Mouse (Mus musculus) retina, postnatal 1 day (tissue): ENCODE measurements around the gene Myo9b.
"Not testable (repeated sequence)": the region's sequence is repeated elsewhere in the genome, so short reads cannot be mapped to it uniquely, and the experiment has no call there.

Experiments used
- DNase-seq: peaks from one replicate; pipeline ENCODE4 v3.0.0-alpha.2; 2012

The Myo9b gene

GRCm38 (mm10) chr8:71297439-71297838 is 24.9 kb downstream of the Myo9b start:
- DNase-seq, result no peak

- no peak for DNase-seq
Observed at GRCm38 (mm10) chr8:71299716-71300115, 27.2 kb downstream of the Myo9b start.

GRCm38 (mm10) chr8:71302788-71303187 is 30.3 kb downstream of the Myo9b start:
- DNase-seq, result no peak

GRCm38 (mm10) chr8:71303632-71304031 is 31.1 kb downstream of the Myo9b start:
- DNase-seq, result no peak

- no peak for DNase-seq
Observed at GRCm38 (mm10) chr8:71305988-71306387, 33.5 kb downstream of the Myo9b start.

GRCm38 (mm10) chr8:71307371-71307770 is 34.9 kb downstream of the Myo9b start:
- no peak for DNase-seq

- no peak for DNase-seq
Observed at GRCm38 (mm10) chr8:71307913-71308312, 35.4 kb downstream of the Myo9b start.

- no peak for DNase-seq
Observed at GRCm38 (mm10) chr8:71310446-71310845, 37.9 kb downstream of the Myo9b start.

GRCm38 (mm10) chr8:71312700-71313099 is 40.2 kb downstream of the Myo9b start:
- peak; percentile 16 for DNase-seq

- DNase-seq, result no peak
Observed at GRCm38 (mm10) chr8:71313951-71314350, 41.4 kb downstream of the Myo9b start.

GRCm38 (mm10) chr8:71315972-71316371 is 43.5 kb downstream of the Myo9b start:
- DNase-seq, result no peak

- peak; percentile 3 for DNase-seq
Observed at GRCm38 (mm10) chr8:71316486-71317031, 44.0 kb downstream of the Myo9b start.

- DNase-seq, result not testable (repeated sequence)
Observed at GRCm38 (mm10) chr8:71318610-71319009, 46.1 kb downstream of the Myo9b start.

- not testable (repeated sequence) for DNase-seq
Observed at GRCm38 (mm10) chr8:71319760-71320159, 47.2 kb downstream of the Myo9b start.

- DNase-seq, result no peak
Observed at GRCm38 (mm10) chr8:71322939-71323338, 50.4 kb downstream of the Myo9b start.

- no peak for DNase-seq
Observed at GRCm38 (mm10) chr8:71324848-71325247, 52.3 kb downstream of the Myo9b start.

GRCm38 (mm10) chr8:71337834-71338233 is 65.3 kb downstream of the Myo9b start:
- not testable (repeated sequence) for DNase-seq

- DNase-seq, result peak; percentile 64
Observed at GRCm38 (mm10) chr8:71340625-71341024, 68.1 kb downstream of the Myo9b start.

GRCm38 (mm10) chr8:71346581-71346980 is 74.1 kb downstream of the Myo9b start:
- no peak for DNase-seq

GRCm38 (mm10) chr8:71351117-71351516 is 78.6 kb downstream of the Myo9b start:
- DNase-seq, result no peak

- no peak for DNase-seq
Observed at GRCm38 (mm10) chr8:71351520-71351919, 79.0 kb downstream of the Myo9b start.

GRCm38 (mm10) chr8:71358026-71358425 is 85.5 kb downstream of the Myo9b start:
- DNase-seq, result no peak

- DNase-seq, result peak; percentile 94
Observed at GRCm38 (mm10) chr8:71366771-71367528, 94.4 kb downstream of the Myo9b start, which contains the start of gene Use1. TSS of gene Use1 (plus strand) at chr8:71366848.

GRCm38 (mm10) chr8:71367529-71368176 is 95.1 kb downstream of the Myo9b start:
- DNase-seq, result no peak
